Mouse (Mus musculus): ENCODE data around the gene Ppcdc. TPM values are rescaled to one million over a fixed set of nuclear protein-coding genes. Genes with fewer than 3 reads are reported as not detected.
"Not testable (repeated sequence)": the region's sequence is repeated elsewhere in the genome, so short reads cannot be mapped to it uniquely, and the experiment has no call there.

Ppcdc gene
- total and polyA plus RNA-seq, 3 experiments = 7.3 to 22.9 (median 7.6) TPM

DNA sequence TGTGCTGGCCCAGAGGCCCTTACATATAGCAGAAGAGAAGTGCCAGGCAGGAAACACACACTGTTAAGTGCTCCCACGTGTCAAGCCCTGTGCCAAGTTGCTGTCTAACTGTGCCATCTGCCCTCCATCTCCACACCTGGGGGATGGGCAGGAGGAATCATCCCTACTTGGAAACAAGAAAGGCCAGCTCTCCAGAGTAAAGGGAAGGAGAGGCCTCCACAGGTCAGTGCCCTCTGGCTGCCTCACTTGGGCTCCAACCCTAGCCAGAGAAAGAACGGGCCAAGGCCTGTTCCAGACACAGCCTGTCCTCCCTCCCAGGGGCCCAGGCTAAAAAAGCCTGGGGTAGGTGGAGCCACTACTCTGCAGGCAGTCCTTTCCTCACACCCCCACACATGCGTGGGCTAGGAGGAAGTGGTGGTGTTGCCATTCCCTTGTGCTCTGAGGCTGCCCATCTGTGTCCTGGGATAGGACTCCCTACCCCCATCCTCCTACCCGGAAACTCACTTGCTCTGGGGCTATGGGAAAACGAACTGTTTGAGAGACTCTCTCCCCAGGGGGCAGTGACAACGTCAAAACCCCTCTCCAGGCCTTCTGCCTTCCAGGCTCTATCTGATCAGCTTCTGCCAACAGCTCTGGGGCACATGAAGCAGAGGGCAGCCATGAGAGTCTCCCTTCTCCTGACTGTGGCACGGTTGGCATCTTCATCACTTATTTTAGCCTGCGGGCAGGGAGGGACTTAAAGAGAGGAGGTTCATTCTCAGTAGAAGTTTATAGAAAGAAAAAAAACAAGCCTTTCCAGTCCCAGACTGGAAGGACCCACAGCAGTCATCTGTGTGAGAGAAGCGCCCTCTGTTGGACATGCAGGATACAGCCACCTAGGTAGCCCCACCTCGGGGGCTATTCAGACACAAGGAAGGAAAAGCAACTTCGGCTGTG lies 6.6 kb downstream of the Ppcdc start:
- peak overlapping the region; percentile 48; the same call in 1 of the 2 replicates for H3K9ac ChIP-seq (ENCODE audit: low read depth, low read length)
- H3K4me3 ChIP-seq = no peak overlapping the region
- H3K36me3 ChIP-seq (ENCODE audit: control insufficient read depth, insufficient read depth, low read length) = no peaks in the 10 kb centered on the region
- peak; percentile 84 to 89 for DNase-seq
- H3K79me2 ChIP-seq (replicated peaks; ENCODE audit: control insufficient read depth, insufficient read depth, low read length) = no peaks in the 10 kb centered on the region
- peak overlapping the region; percentile 83 for H3K27ac ChIP-seq
- 5% methylated on average over 11 of the region's 11 CpGs for WGBS
- intact Hi-C loops (cut with DNase I) = loop anchor here (1.0 kb wide), 3 partner anchors 12 to 224 kb away; no protein-coding TSS in a partner anchor
- TF ChIP-seq POLR2A (IDR thresholded peaks at IDR 0.05; ENCODE audit: insufficient read depth, low read depth, low read length) = peak; percentile 57; the same call in 1 of the 2 replicates
- no peak; the same call in none of the 2 replicates for TF ChIP-seq CTCF (IDR thresholded peaks at IDR 0.05)
- peak; percentile 88 for TF ChIP-seq EP300 (IDR thresholded peaks at IDR 0.05; ENCODE audit: insufficient read depth, low read depth, low read length)
- H3K27me3 ChIP-seq (ENCODE audit: control insufficient read depth, insufficient read depth, low read length) = no peaks in the 10 kb centered on the region
- H3K4me1 ChIP-seq (ENCODE audit: control insufficient read depth, insufficient read depth, low read length) = peaks cover 11% of the 10 kb centered on the region

DNA sequence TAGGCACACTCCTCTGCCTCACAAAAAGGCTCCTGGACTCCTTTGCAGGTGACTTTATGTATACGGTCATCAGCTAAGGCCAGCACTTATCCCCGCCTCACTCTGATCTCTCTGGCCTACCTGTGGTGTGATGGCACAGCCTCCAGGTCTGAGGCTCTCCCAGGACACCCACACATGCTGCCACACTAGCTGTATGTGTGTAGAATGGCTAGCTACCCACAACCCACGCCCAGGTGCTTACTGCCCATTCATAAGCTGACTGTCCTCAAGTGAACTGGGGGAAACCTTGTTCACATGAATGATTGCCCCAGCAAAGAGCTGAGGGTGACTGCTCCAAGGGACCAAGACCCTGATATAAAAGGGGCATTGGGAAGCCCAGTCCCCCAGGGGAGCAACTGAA lies 7.4 kb downstream of the Ppcdc start:
- no peak for TF ChIP-seq EP300 (IDR thresholded peaks at IDR 0.05; ENCODE audit: insufficient read depth, low read depth, low read length)
- TF ChIP-seq POLR2A (IDR thresholded peaks at IDR 0.05; ENCODE audit: insufficient read depth, low read depth, low read length) = no peak
- TF ChIP-seq CTCF (IDR thresholded peaks at IDR 0.05) = no peak
- Histone ChIP-seq H3K9ac (ENCODE audit: low read depth, low read length) (no peak overlapping the region), H3K4me1 (ENCODE audit: control insufficient read depth, insufficient read depth, low read length) (peaks cover 11% of the 10 kb centered on the region), H3K27ac (peak overlapping the region; percentile 83), H3K4me3 (no peak overlapping the region), H3K27me3 (ENCODE audit: control insufficient read depth, insufficient read depth, low read length) (no peaks in the 10 kb centered on the region), H3K36me3 (ENCODE audit: control insufficient read depth, insufficient read depth, low read length) (no peaks in the 10 kb centered on the region), H3K79me2 (replicated peaks; ENCODE audit: control insufficient read depth, insufficient read depth, low read length) (no peaks in the 10 kb centered on the region)
- DNase-seq = no peak
- 93% methylated on average over 3 of the region's 3 CpGs for WGBS
- intact Hi-C loops (cut with DNase I) = no loop called here

DNA sequence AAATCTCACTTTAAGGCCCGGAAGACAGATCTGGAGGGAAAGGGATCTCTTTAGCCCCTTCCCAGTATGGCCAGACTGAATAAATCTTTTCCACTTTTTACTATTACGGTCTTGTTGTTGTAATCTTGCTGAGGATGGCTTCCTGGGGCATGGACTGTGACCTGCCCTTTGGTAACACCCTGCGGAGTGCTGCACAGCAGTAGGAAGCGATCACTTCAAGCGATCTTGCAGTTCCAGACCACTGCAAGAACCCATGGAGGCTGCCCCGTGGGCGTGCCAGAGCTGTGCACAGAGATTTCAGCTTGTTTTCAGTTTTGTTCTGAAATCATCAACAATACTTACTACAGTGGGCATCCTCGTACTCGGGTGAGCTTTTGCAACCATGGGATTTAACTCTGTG lies 8.7 kb downstream of the Ppcdc start:
- intact Hi-C loops (cut with DNase I) = no loop called here
- Histone ChIP-seq H3K36me3 (ENCODE audit: control insufficient read depth, insufficient read depth, low read length) (no peaks in the 10 kb centered on the region), H3K9ac (ENCODE audit: low read depth, low read length) (no peak overlapping the region), H3K79me2 (replicated peaks; ENCODE audit: control insufficient read depth, insufficient read depth, low read length) (no peaks in the 10 kb centered on the region), H3K4me3 (no peak overlapping the region), H3K27me3 (ENCODE audit: control insufficient read depth, insufficient read depth, low read length) (no peaks in the 10 kb centered on the region), H3K4me1 (ENCODE audit: control insufficient read depth, insufficient read depth, low read length) (peaks cover 11% of the 10 kb centered on the region), H3K27ac (no peak overlapping the region)
- TF ChIP-seq CTCF (IDR thresholded peaks at IDR 0.05) (no peak), POLR2A (IDR thresholded peaks at IDR 0.05; ENCODE audit: insufficient read depth, low read depth, low read length) (no peak), EP300 (IDR thresholded peaks at IDR 0.05; ENCODE audit: insufficient read depth, low read depth, low read length) (no peak)
- no peak for DNase-seq
- 77% methylated on average over 9 of the region's 9 CpGs for WGBS

DNA sequence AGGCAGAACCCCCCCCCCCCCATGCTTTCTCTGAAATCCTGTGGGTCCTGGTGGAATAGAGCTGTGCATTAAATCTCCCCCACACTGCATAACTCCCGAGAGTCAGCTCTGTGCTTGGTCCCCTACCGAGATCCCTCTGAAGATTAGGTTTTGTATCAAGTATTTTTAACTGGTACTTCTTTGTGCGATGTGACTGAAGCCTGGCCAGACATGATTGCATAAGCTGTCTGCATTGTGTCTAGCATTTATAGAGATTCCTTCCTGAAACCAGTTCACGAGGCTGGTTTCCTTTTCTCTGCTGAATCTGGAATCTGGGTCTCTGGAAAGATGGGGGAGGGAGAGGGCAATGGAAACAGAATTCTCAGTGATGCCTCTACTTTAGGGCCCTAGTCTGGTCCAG lies 11.5 kb downstream of the Ppcdc start:
- intact Hi-C loops (cut with DNase I) = no loop called here
- 41% methylated on average over 4 of the region's 4 CpGs for WGBS
- Histone ChIP-seq H3K27me3 (ENCODE audit: control insufficient read depth, insufficient read depth, low read length) (no peaks in the 10 kb centered on the region), H3K36me3 (ENCODE audit: control insufficient read depth, insufficient read depth, low read length) (no peaks in the 10 kb centered on the region), H3K9ac (ENCODE audit: low read depth, low read length) (no peak overlapping the region), H3K4me1 (ENCODE audit: control insufficient read depth, insufficient read depth, low read length) (peaks cover 12% of the 10 kb centered on the region), H3K4me3 (no peak overlapping the region), H3K79me2 (replicated peaks; ENCODE audit: control insufficient read depth, insufficient read depth, low read length) (no peaks in the 10 kb centered on the region), H3K27ac (no peak overlapping the region)
- TF ChIP-seq POLR2A (IDR thresholded peaks at IDR 0.05; ENCODE audit: insufficient read depth, low read depth, low read length) (no peak), EP300 (IDR thresholded peaks at IDR 0.05; ENCODE audit: insufficient read depth, low read depth, low read length) (no peak), CTCF (IDR thresholded peaks at IDR 0.05) (no peak)
- no peak for DNase-seq

DNA sequence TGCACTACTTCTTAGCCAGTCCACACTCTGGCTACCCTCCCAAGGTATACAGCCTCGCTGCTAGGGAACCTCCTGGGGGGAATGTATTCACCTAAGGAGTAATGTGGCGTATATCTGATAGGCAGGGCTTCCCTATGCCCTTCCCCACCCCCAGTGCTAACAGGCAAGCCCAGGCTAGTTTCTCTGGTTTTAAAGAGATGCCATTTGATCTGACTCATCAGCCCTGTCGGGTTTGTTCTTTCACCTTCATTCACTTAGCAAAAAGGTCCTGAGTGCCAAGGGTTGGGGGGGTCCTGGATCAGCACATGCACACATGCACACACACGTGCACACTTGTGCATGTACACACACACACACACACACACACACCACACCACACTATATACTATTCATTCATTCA lies 12.0 kb downstream of the Ppcdc start:
- DNase-seq = no peak
- H3K79me2 ChIP-seq (replicated peaks; ENCODE audit: control insufficient read depth, insufficient read depth, low read length) = no peaks in the 10 kb centered on the region
- no peaks in the 10 kb centered on the region for H3K36me3 ChIP-seq (ENCODE audit: control insufficient read depth, insufficient read depth, low read length)
- no peak overlapping the region for H3K27ac ChIP-seq
- intact Hi-C loops (cut with DNase I) = no loop called here
- H3K27me3 ChIP-seq (ENCODE audit: control insufficient read depth, insufficient read depth, low read length) = no peaks in the 10 kb centered on the region
- H3K4me3 ChIP-seq = no peak overlapping the region
- peaks cover 8% of the 10 kb centered on the region for H3K4me1 ChIP-seq (ENCODE audit: control insufficient read depth, insufficient read depth, low read length)
- TF ChIP-seq EP300 (IDR thresholded peaks at IDR 0.05; ENCODE audit: insufficient read depth, low read depth, low read length) (no peak), POLR2A (IDR thresholded peaks at IDR 0.05; ENCODE audit: insufficient read depth, low read depth, low read length) (no peak), CTCF (IDR thresholded peaks at IDR 0.05) (no peak)
- H3K9ac ChIP-seq (ENCODE audit: low read depth, low read length) = no peak overlapping the region
- WGBS = 81% methylated on average over 4 of the region's 4 CpGs

DNA sequence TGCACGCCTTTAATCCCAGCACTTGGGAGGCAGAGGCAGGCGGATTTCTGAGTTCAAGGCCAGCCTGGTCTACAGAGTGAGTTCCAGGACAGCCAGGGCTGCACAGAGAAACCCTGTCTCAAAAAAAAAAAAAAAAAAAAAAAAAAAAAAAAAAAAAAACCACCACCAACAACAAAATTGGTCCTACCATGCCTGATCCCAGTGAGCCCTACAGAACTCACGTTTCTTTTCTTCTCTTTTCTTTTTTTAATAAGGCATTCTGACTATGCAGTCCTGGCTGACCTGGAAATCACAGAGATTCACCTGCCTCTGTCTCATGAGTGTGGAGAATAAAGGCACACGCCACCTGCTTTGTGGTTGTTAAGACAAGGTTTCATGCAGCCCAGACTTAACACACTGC lies 12.8 kb downstream of the Ppcdc start:
- DNase-seq; H3K36me3 ChIP-seq (ENCODE audit: control insufficient read depth, insufficient read depth, low read length); H3K4me3 ChIP-seq; H3K79me2 ChIP-seq (replicated peaks; ENCODE audit: control insufficient read depth, insufficient read depth, low read length); H3K27me3 ChIP-seq (ENCODE audit: control insufficient read depth, insufficient read depth, low read length); H3K4me1 ChIP-seq (ENCODE audit: control insufficient read depth, insufficient read depth, low read length); H3K27ac ChIP-seq; intact Hi-C loops (cut with DNase I); H3K9ac ChIP-seq (ENCODE audit: low read depth, low read length): not testable (repeated sequence)
- WGBS = 97% methylated on average over 4 of the region's 4 CpGs
